Mouse (Mus musculus): Measurements from ENCODE around the gene A4gnt. TPM values are rescaled to one million over a fixed set of nuclear protein-coding genes. Genes with fewer than 3 reads are reported as not detected.
A peak's percentile ranks its signal among the peaks of the same experiment; 100 is the strongest.

A4gnt gene
- polyA plus RNA-seq, 1 experiment = not detected

- TF ChIP-seq CTCF (IDR thresholded peaks at IDR 0.05; ENCODE audit: control insufficient read depth, insufficient read depth, insufficient read length) (no peak), USF1 (IDR thresholded peaks at IDR 0.05; ENCODE audit: low read depth) (peak; percentile 74)
- Histone ChIP-seq H3K4me3 (ENCODE audit: insufficient read depth, poor library complexity, severe bottlenecking) (no peak overlapping the region), H3ac (ENCODE audit: control insufficient read depth, insufficient read length, low read depth) (no peak overlapping the region), H3K79me3 (ENCODE audit: low read depth) (peaks cover 28% of the 10 kb centered on the region), H3K36me3 (ENCODE audit: control insufficient read depth, insufficient read depth) (peaks cover 54% of the 10 kb centered on the region), H3K79me2 (ENCODE audit: control insufficient read depth, insufficient read depth) (peaks cover 47% of the 10 kb centered on the region), H3K27me3 (ENCODE audit: control insufficient read depth, insufficient read depth, insufficient read length) (no peaks in the 10 kb centered on the region)
Observed at GRCm38 (mm10) chr9:99636776-99637175, 24.5 kb downstream of the A4gnt start.

GRCm38 (mm10) chr9:99637227-99637626, 24.9 kb downstream of the A4gnt start:
- Histone ChIP-seq H3K27me3 (ENCODE audit: control insufficient read depth, insufficient read depth, insufficient read length) (no peaks in the 10 kb centered on the region), H3ac (ENCODE audit: control insufficient read depth, insufficient read length, low read depth) (no peak overlapping the region), H3K36me3 (ENCODE audit: control insufficient read depth, insufficient read depth) (peaks cover 58% of the 10 kb centered on the region), H3K4me3 (ENCODE audit: insufficient read depth, poor library complexity, severe bottlenecking) (no peak overlapping the region), H3K79me2 (ENCODE audit: control insufficient read depth, insufficient read depth) (peaks cover 42% of the 10 kb centered on the region), H3K79me3 (ENCODE audit: low read depth) (peaks cover 26% of the 10 kb centered on the region)
- TF ChIP-seq CEBPB (IDR thresholded peaks at IDR 0.05; ENCODE audit: low read depth) (no peak), USF1 (IDR thresholded peaks at IDR 0.05; ENCODE audit: low read depth) (no peak), CTCF (IDR thresholded peaks at IDR 0.05; ENCODE audit: control insufficient read depth, insufficient read depth, insufficient read length) (no peak), MAX (IDR thresholded peaks at IDR 0.05) (no peak), MYOG (IDR thresholded peaks at IDR 0.05; ENCODE audit: control insufficient read depth, extremely low read depth, insufficient read length) (no peak), FOSL1 (IDR thresholded peaks at IDR 0.05; ENCODE audit: insufficient read depth, low read length, poor library complexity, severe bottlenecking) (no peak), MYOD1 (IDR thresholded peaks at IDR 0.05; ENCODE audit: control insufficient read depth, insufficient read length, low read depth) (no peak)

- Histone ChIP-seq H3K4me3 (ENCODE audit: insufficient read depth, poor library complexity, severe bottlenecking) (no peak overlapping the region), H3ac (ENCODE audit: control insufficient read depth, insufficient read length, low read depth) (no peak overlapping the region), H3K27me3 (ENCODE audit: control insufficient read depth, insufficient read depth, insufficient read length) (no peaks in the 10 kb centered on the region), H3K79me3 (ENCODE audit: low read depth) (peaks cover 22% of the 10 kb centered on the region), H3K36me3 (ENCODE audit: control insufficient read depth, insufficient read depth) (peaks cover 63% of the 10 kb centered on the region), H3K79me2 (ENCODE audit: control insufficient read depth, insufficient read depth) (peaks cover 37% of the 10 kb centered on the region)
- TF ChIP-seq MYOD1 (IDR thresholded peaks at IDR 0.05; ENCODE audit: control insufficient read depth, insufficient read length, low read depth) (no peak), FOSL1 (IDR thresholded peaks at IDR 0.05; ENCODE audit: insufficient read depth, low read length, poor library complexity, severe bottlenecking) (no peak), MAX (IDR thresholded peaks at IDR 0.05) (no peak), CEBPB (IDR thresholded peaks at IDR 0.05; ENCODE audit: low read depth) (no peak), CTCF (IDR thresholded peaks at IDR 0.05; ENCODE audit: control insufficient read depth, insufficient read depth, insufficient read length) (no peak), MYOG (IDR thresholded peaks at IDR 0.05; ENCODE audit: control insufficient read depth, extremely low read depth, insufficient read length) (no peak), USF1 (IDR thresholded peaks at IDR 0.05; ENCODE audit: low read depth) (no peak)
Observed at GRCm38 (mm10) chr9:99637736-99638135, 25.4 kb downstream of the A4gnt start.

GRCm38 (mm10) chr9:99639957-99640356, 27.7 kb downstream of the A4gnt start:
- peaks cover 15% of the 10 kb centered on the region for H3K79me2 ChIP-seq (ENCODE audit: control insufficient read depth, insufficient read depth)
- no peaks in the 10 kb centered on the region for H3K27me3 ChIP-seq (ENCODE audit: control insufficient read depth, insufficient read depth, insufficient read length)
- H3K36me3 ChIP-seq (ENCODE audit: control insufficient read depth, insufficient read depth) = peaks cover 77% of the 10 kb centered on the region
- TF ChIP-seq USF1 (IDR thresholded peaks at IDR 0.05; ENCODE audit: low read depth) (no peak), FOSL1 (IDR thresholded peaks at IDR 0.05; ENCODE audit: insufficient read depth, low read length, poor library complexity, severe bottlenecking) (no peak), CTCF (IDR thresholded peaks at IDR 0.05; ENCODE audit: control insufficient read depth, insufficient read depth, insufficient read length) (no peak), MYOG (IDR thresholded peaks at IDR 0.05; ENCODE audit: control insufficient read depth, extremely low read depth, insufficient read length) (no peak), MAX (IDR thresholded peaks at IDR 0.05) (no peak)
- H3ac ChIP-seq (ENCODE audit: control insufficient read depth, insufficient read length, low read depth) = no peak overlapping the region
- no peak overlapping the region for H3K4me3 ChIP-seq (ENCODE audit: insufficient read depth, poor library complexity, severe bottlenecking)
- peaks cover 5% of the 10 kb centered on the region for H3K79me3 ChIP-seq (ENCODE audit: low read depth)

- no peak for TF ChIP-seq CTCF (IDR thresholded peaks at IDR 0.05; ENCODE audit: control insufficient read depth, insufficient read depth, insufficient read length)
- no peak for TF ChIP-seq FOSL1 (IDR thresholded peaks at IDR 0.05; ENCODE audit: insufficient read depth, low read length, poor library complexity, severe bottlenecking)
- H3K36me3 ChIP-seq (ENCODE audit: control insufficient read depth, insufficient read depth) = peaks cover 70% of the 10 kb centered on the region
- H3ac ChIP-seq (ENCODE audit: control insufficient read depth, insufficient read length, low read depth) = no peak overlapping the region
- H3K4me3 ChIP-seq (ENCODE audit: insufficient read depth, poor library complexity, severe bottlenecking) = no peak overlapping the region
- no peaks in the 10 kb centered on the region for H3K79me2 ChIP-seq (ENCODE audit: control insufficient read depth, insufficient read depth)
- H3K79me3 ChIP-seq (ENCODE audit: low read depth) = no peaks in the 10 kb centered on the region
- no peaks in the 10 kb centered on the region for H3K27me3 ChIP-seq (ENCODE audit: control insufficient read depth, insufficient read depth, insufficient read length)
Observed at GRCm38 (mm10) chr9:99645416-99645815, 33.1 kb downstream of the A4gnt start.

- no peak overlapping the region for H3ac ChIP-seq (ENCODE audit: control insufficient read depth, insufficient read length, low read depth)
Observed at GRCm38 (mm10) chr9:99646102-99646501, 33.8 kb downstream of the A4gnt start.

More at GRCm38 (mm10) chr9:99646102-99646501, 33.8 kb downstream of the A4gnt start:
- H3K36me3 ChIP-seq (ENCODE audit: control insufficient read depth, insufficient read depth) = peaks cover 75% of the 10 kb centered on the region
- no peak for TF ChIP-seq MAX (IDR thresholded peaks at IDR 0.05)
- no peak for TF ChIP-seq USF1 (IDR thresholded peaks at IDR 0.05; ENCODE audit: low read depth)
- no peak for TF ChIP-seq MYOG (IDR thresholded peaks at IDR 0.05; ENCODE audit: control insufficient read depth, extremely low read depth, insufficient read length)
- TF ChIP-seq MYOD1 (IDR thresholded peaks at IDR 0.05; ENCODE audit: control insufficient read depth, insufficient read length, low read depth) = no peak
- no peak for TF ChIP-seq CTCF (IDR thresholded peaks at IDR 0.05; ENCODE audit: control insufficient read depth, insufficient read depth, insufficient read length)
- TF ChIP-seq CEBPB (IDR thresholded peaks at IDR 0.05; ENCODE audit: low read depth) = no peak
- no peak for TF ChIP-seq FOSL1 (IDR thresholded peaks at IDR 0.05; ENCODE audit: insufficient read depth, low read length, poor library complexity, severe bottlenecking)
- no peaks in the 10 kb centered on the region for H3K27me3 ChIP-seq (ENCODE audit: control insufficient read depth, insufficient read depth, insufficient read length)
- H3K79me3 ChIP-seq (ENCODE audit: low read depth) = no peaks in the 10 kb centered on the region
- H3K79me2 ChIP-seq (ENCODE audit: control insufficient read depth, insufficient read depth) = no peaks in the 10 kb centered on the region
- no peak overlapping the region for H3K4me3 ChIP-seq (ENCODE audit: insufficient read depth, poor library complexity, severe bottlenecking)
